Mouse (Mus musculus) layer of hippocampus, postnatal 36 days (tissue): ENCODE results near the gene Olfr1458. TPM values are rescaled to one million over a fixed set of nuclear protein-coding genes. Genes with fewer than 3 reads are reported as not detected.

ENCODE experiments used
- DNase-seq, 2 experiments: peaks; one replicate each; pipeline ENCODE4 v3.0.0; 2022
- total RNA-seq, 2 experiments: library from RNA; stranded (reverse); gene quantifications; 2 replicates each; pipeline ENCODE4 v1.2.3; 2021

The Olfr1458 gene
- total RNA-seq: not detected

DNA sequence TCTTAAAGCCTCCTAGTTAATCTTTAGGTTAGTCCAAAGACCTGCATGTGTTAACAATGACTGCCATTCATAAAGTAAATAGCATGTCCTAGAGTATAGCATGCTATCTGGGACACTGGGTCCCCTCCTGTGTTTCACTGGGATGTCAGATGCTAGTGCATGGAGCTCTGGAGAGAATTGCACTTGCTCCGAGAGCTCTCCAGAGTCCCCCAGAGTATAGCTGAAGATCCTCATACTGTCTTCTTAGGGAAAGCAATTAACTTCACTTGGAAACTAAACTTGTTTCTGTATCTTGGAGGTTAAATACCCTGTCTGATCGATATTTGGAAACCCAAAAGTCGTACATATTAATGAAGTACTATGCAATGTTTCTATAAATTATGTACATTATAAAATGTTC, at the start of gene Olfr1458:
Gene Olfr1458 (minus strand): TSS at position 101 of the 400 bp plus-strand sequence.
- DNase-seq: no peak

DNA sequence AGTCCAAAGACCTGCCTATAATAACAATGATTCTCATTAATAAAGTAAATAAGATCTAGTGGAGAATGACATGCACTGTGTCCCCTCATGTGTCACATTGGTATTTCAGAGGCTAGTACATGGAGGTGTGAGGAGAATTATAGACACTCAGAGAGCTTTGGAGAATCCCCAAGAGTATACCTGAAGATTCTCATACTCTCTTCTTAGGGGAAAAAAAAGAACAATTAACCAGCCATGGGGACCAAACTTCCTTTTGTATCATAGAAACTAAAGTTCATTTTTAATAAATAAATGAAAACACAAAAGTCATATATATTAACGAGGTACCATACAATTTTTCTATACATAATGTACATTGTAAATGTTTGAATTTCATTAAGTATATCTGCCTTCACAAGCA, 42.9 kb upstream of the Olfr1458 start, which contains the start of gene Olfr1459:
Gene Olfr1459 (minus strand): TSS at position 101 of the 400 bp plus-strand sequence.
- no peak for DNase-seq

DNA sequence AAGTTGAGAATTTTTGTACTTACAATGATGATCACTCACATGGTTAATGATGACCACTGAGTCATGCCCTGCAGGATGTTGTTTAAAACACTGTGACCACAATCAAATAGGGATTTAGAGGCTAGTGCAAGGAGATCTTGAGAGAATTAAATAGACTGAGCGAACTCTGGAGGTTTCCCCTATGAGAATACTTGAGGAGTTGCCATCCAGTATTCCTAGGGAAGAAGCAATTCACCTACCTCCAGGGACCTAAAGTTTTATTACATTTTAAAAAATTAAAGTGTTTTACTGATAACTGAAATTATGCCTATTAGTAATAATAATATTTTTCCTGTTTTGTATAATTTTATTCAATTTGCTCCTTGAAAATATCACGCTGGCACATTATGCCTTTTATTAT, 8.8 kb downstream of the Olfr1458 start, which contains the start of gene Olfr1457:
Gene Olfr1457 (minus strand): TSS at position 101 of the 400 bp plus-strand sequence.
- no peak for DNase-seq

DNA sequence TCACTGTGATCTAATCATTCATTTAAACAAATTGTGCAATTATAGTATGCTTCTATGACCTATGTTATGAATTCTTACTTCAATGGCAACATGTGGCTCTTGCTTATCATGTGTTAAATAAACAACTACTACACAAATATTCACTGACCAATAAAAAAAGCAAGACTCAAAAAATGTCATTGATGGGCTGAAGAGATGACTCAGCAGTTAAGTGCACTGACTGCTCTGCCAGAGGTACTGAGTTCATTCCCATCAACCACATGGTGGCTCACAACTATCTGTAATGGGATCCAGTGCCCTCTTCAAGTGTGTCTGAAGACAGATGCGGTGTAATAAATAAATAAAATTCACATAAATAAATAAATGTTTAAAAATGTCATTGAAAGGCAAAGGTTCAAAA, 12.7 kb downstream of the Olfr1458 start:
- DNase-seq: no peak

DNA sequence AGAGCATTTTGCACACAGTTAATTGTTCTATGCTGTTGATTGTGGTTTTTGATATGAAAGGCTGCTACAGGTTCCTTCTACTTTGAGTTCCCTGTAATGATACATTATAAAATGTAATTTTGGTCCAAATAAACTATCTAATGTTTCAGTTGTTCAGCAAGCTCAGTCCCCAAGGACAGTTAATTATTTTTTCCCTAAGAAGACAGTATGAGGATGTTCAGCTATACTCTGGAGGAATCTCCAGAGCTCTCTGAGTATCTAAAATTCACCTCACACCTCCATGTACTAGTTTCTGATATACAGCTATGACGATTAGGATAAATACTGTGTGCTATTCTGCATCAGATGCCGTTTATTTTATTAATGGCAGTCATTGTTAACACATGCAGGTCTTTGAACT, 46.3 kb downstream of the Olfr1458 start, which contains the start of gene Olfr1454:
Gene Olfr1454 (plus strand): TSS at position 301 of the 400 bp plus-strand sequence.
- DNase-seq: no peak

Other genes starting within 250 kb of the Olfr1458 start
- gene Olfr1444, start 249.5 kb downstream of the Olfr1458 start, total RNA-seq: not detected
- gene Olfr1445, start 222.9 kb downstream of the Olfr1458 start, total RNA-seq: not detected
- gene Olfr1446, start 213.3 kb downstream of the Olfr1458 start, total RNA-seq: not detected
- not detected for gene Olfr1447, start 203.0 kb downstream of the Olfr1458 start, total RNA-seq
- gene Olfr1448, start 182.4 kb downstream of the Olfr1458 start, total RNA-seq: not detected
- not detected for gene Olfr1449, start 175.9 kb downstream of the Olfr1458 start, total RNA-seq
- not detected for gene Olfr1450, start 156.5 kb downstream of the Olfr1458 start, total RNA-seq
- not detected for gene Olfr1451, start 111.8 kb downstream of the Olfr1458 start, total RNA-seq
- not detected for gene Olfr1453, start 78.4 kb downstream of the Olfr1458 start, total RNA-seq
- gene Olfr1454, start 46.2 kb downstream of the Olfr1458 start, total RNA-seq: not detected
- not detected for gene Olfr1457, start 8.9 kb downstream of the Olfr1458 start, total RNA-seq
- gene Olfr1459, start 42.8 kb upstream of the Olfr1458 start, total RNA-seq: under 1 TPM; 0.20 to 0.25 TPM
- not detected for gene Olfr1461, start 56.2 kb upstream of the Olfr1458 start, total RNA-seq
- not detected for gene Olfr1462, start 79.0 kb upstream of the Olfr1458 start, total RNA-seq
- not detected for gene Olfr1463, start 124.6 kb upstream of the Olfr1458 start, total RNA-seq
- gene Olfr1465, start 208.8 kb upstream of the Olfr1458 start, total RNA-seq: not detected
- not detected for gene Olfr1466, start 232.1 kb upstream of the Olfr1458 start, total RNA-seq